Mouse (Mus musculus): ENCODE measurements at regions not wholly inside any gene's neighbourhood (a gene's known extent, or its start where the extent isn't known, plus 50 kb on each side); places are given as distances from the start of the nearest gene placed in this dataset.

DNA sequence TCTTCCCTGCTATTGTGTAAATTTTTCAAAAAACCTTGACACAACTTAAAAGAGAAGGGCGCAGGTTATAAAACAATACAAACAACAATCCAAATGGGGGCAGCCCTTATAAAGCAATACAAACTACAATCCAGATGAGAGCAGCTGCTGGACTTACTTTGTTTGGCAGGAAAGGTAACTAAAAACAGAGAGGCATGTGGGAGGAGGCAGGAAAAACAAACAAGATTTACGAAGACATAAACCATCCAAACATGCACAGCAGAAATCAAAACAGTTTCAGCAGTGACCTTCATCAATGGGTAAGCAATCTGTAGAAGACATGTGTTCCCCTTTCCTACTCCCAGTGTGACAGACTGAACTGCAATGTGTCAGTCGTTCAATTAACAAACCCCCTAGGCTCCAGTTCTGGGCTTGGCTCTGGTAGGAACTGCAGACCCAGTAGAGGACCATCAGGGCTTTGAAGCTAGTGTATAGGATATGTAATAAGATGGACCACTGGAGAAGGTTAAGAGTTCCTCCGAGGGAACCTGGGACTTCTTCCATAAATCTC lies 62.9 kb upstream of the Col1a2 start:
- Histone ChIP-seq H3K27ac (no peak overlapping the region), H3K9ac (no peak overlapping the region), H3K4me3 (replicated peaks; ENCODE audit: low read length) (no peak overlapping the region), H3K36me3 (replicated peaks; ENCODE audit: control insufficient read depth, insufficient read depth) (no peaks in the 10 kb centered on the region), H3K9me3 (ENCODE audit: control insufficient read depth, low read length) (no peaks in the 10 kb centered on the region), H3K4me1 (replicated peaks; ENCODE audit: control insufficient read depth, insufficient read depth, low read length) (no peaks in the 10 kb centered on the region), H3K27me3 (ENCODE audit: control insufficient read depth, insufficient read depth, low read length) (no peaks in the 10 kb centered on the region), H3K4me2 (replicated peaks) (no peak overlapping the region)
- DNase-seq (ENCODE audit: low spot score) (no peak), ATAC-seq (ENCODE audit: low FRiP score) (no peak)
- 83% methylated on average over 4 of the region's 4 CpGs for WGBS

GRCm38 (mm10) chr6:4445906-4446305 lies 58.7 kb upstream of the Col1a2 start:
- no peaks in the 10 kb centered on the region for H3K27me3 ChIP-seq (ENCODE audit: control insufficient read depth, insufficient read depth, low read length)
- no peaks in the 10 kb centered on the region for H3K4me1 ChIP-seq (replicated peaks; ENCODE audit: control insufficient read depth, insufficient read depth, low read length)
- ATAC-seq (ENCODE audit: low FRiP score) (no peak), DNase-seq (ENCODE audit: low spot score) (no peak)
- no peak overlapping the region for H3K9ac ChIP-seq
- no peaks in the 10 kb centered on the region for H3K36me3 ChIP-seq (replicated peaks; ENCODE audit: control insufficient read depth, insufficient read depth)
- 13% methylated on average over 1 of the region's 1 CpGs for WGBS
- no peak overlapping the region for H3K4me2 ChIP-seq (replicated peaks)
- H3K9me3 ChIP-seq (ENCODE audit: control insufficient read depth, low read length) = no peaks in the 10 kb centered on the region
- H3K4me3 ChIP-seq (replicated peaks; ENCODE audit: low read length) = no peak overlapping the region
- no peak overlapping the region for H3K27ac ChIP-seq

DNA sequence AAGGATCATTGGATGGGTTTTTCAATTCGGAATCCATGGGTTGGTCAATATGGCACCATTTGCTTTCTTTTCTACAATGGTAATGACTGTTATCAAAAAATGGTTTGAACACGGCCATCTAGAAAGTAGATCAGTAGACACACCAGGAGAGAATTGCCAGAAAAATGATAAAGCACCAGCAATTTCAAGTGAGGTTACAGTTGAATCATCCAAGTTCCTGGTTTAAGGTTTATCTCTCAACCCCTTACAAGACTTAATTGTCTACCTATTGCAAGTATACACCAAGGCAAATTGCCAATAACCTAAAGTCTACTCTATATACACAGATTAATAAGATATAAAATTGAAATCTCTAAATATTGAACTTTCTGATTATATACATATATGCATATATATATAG lies 53.4 kb upstream of the Col1a2 start:
- no peak for ATAC-seq (ENCODE audit: low FRiP score)
- Histone ChIP-seq H3K9me3 (ENCODE audit: control insufficient read depth, low read length) (no peaks in the 10 kb centered on the region), H3K9ac (no peak overlapping the region), H3K36me3 (replicated peaks; ENCODE audit: control insufficient read depth, insufficient read depth) (no peaks in the 10 kb centered on the region), H3K27ac (no peak overlapping the region), H3K27me3 (ENCODE audit: control insufficient read depth, insufficient read depth, low read length) (no peaks in the 10 kb centered on the region), H3K4me3 (replicated peaks; ENCODE audit: low read length) (no peak overlapping the region), H3K4me1 (replicated peaks; ENCODE audit: control insufficient read depth, insufficient read depth, low read length) (no peaks in the 10 kb centered on the region; the same call in 1 of the 2 replicates), H3K4me2 (replicated peaks) (no peak overlapping the region)
- 97% methylated on average over 2 of the region's 2 CpGs for WGBS
- DNase-seq (ENCODE audit: low spot score) = no peak
